Mouse (Mus musculus) myocyte (in vitro differentiated cells): ENCODE data around the gene Serpinc1. TPM values are rescaled to one million over a fixed set of nuclear protein-coding genes. Genes with fewer than 3 reads are reported as not detected.

Experiments
- H3K27me3 ChIP-seq: one replicate; pipeline ENCODE4 v1.6.1; 2011; ENCODE audit not compliant: control insufficient read depth, insufficient read depth, insufficient read length
- H3K36me3 ChIP-seq: one replicate; pipeline ENCODE4 v1.6.1; 2011; ENCODE audit not compliant: control insufficient read depth, insufficient read depth
- H3K4me2 ChIP-seq: one replicate; pipeline ENCODE4 v1.6.1; 2011; ENCODE audit warnings: low read depth, control low read depth
- H3K4me3 ChIP-seq: one replicate; pipeline ENCODE4 v1.5.1; 2011; ENCODE audit warnings: mild to moderate bottlenecking, control low read depth, moderate library complexity
- H3K79me2 ChIP-seq: one replicate; pipeline ENCODE4 v1.6.1; 2011; ENCODE audit not compliant: control insufficient read depth, insufficient read depth
- H3ac ChIP-seq: one replicate; pipeline ENCODE4 v1.6.1; 2011; ENCODE audit not compliant: control insufficient read depth, insufficient read length
- CEBPB ChIP-seq: IDR thresholded peaks from 2 replicates; pipeline ENCODE4 v1.6.1; 2011; ENCODE audit warnings: mild to moderate bottlenecking, moderate library complexity; ENCODE audit not compliant: poor library complexity, insufficient read depth, severe bottlenecking
- E2F4 ChIP-seq: IDR thresholded peaks from one replicate; pipeline ENCODE4 v1.6.1; 2011; ENCODE audit warnings: mild to moderate bottlenecking, control low read depth, moderate library complexity; ENCODE audit not compliant: insufficient read depth
- MAX ChIP-seq: IDR thresholded peaks from one replicate; pipeline ENCODE4 v1.6.1; 2011; ENCODE audit warnings: low read depth, mild to moderate bottlenecking, control low read depth
- MYOD1 ChIP-seq, 3 experiments: IDR thresholded peaks; one replicate each; pipeline ENCODE4 v1.6.1; 2011; ENCODE audit warnings: control low read depth in 2 of 3, low read depth in 2 of 3, mild to moderate bottlenecking in 2 of 3, moderate library complexity in 1 of 3; ENCODE audit not compliant: insufficient read length in 2 of 3, control insufficient read depth in 1 of 3
- MYOG ChIP-seq, 3 experiments: IDR thresholded peaks; one replicate each; pipeline ENCODE4 v1.6.1; 2011; ENCODE audit warnings: control low read depth in 2 of 3, low read depth in 2 of 3, mild to moderate bottlenecking in 2 of 3; ENCODE audit not compliant: insufficient read length in 2 of 3, control insufficient read depth in 1 of 3, insufficient read depth in 1 of 3
- POLR2A ChIP-seq: IDR thresholded peaks from one replicate; pipeline ENCODE4 v1.6.1; 2011; ENCODE audit warnings: low read depth, mild to moderate bottlenecking, control low read depth, moderate library complexity; ENCODE audit not compliant: insufficient read length
- POLR2AphosphoS2 ChIP-seq: IDR thresholded peaks from one replicate; pipeline ENCODE4 v1.6.1; 2011; ENCODE audit warnings: low read depth, control low read depth; ENCODE audit not compliant: insufficient read length
- REST ChIP-seq: IDR thresholded peaks from one replicate; pipeline ENCODE4 v1.6.1; 2011; ENCODE audit warnings: mild to moderate bottlenecking, control low read depth, moderate library complexity; ENCODE audit not compliant: insufficient read depth, insufficient read length
- SRF ChIP-seq: IDR thresholded peaks from one replicate; pipeline ENCODE4 v1.6.1; 2011; ENCODE audit warnings: low read depth; ENCODE audit not compliant: control insufficient read depth, insufficient read length
- TCF12 ChIP-seq: IDR thresholded peaks from one replicate; pipeline ENCODE4 v1.6.1; 2011; ENCODE audit warnings: mild to moderate bottlenecking, control low read depth; ENCODE audit not compliant: poor library complexity, insufficient read depth, severe bottlenecking
- TCF3 ChIP-seq: IDR thresholded peaks from one replicate; pipeline ENCODE4 v1.6.1; 2011; ENCODE audit warnings: low read depth, control low read depth; ENCODE audit not compliant: insufficient read length
- USF1 ChIP-seq: IDR thresholded peaks from one replicate; pipeline ENCODE4 v1.6.1; 2011; ENCODE audit warnings: low read depth, mild to moderate bottlenecking, control low read depth, moderate library complexity
- polyA plus RNA-seq: library from polyadenylated mRNA; unstranded; fragments of >200 nt; fragmentation: generic; extraction: Trizol; gene quantifications from one replicate; pipeline ENCODE4 v1.2.1, GENCODE M21; 2012; ENCODE audit warnings: missing spikeins

Gene Serpinc1
- polyA plus RNA-seq, 1 experiment: 0.26 TPM

GRCm38 (mm10) chr1:160963199-160963598 lies 15.2 kb upstream of the Serpinc1 start:
- H3K4me3 ChIP-seq: no peak overlapping the region
- no peaks in the 10 kb centered on the region for H3K27me3 ChIP-seq
- peaks cover 56% of the 10 kb centered on the region for H3K36me3 ChIP-seq
- H3K79me2 ChIP-seq: no peaks in the 10 kb centered on the region
- no peak overlapping the region for H3K4me2 ChIP-seq
- H3ac ChIP-seq: no peak overlapping the region
- TF ChIP-seq TCF3 (no peak), POLR2AphosphoS2 (no peak), TCF12 (no peak), MYOG (IDR thresholded peaks at IDR 0.05; ENCODE audit: control insufficient read depth in 1 of 3, insufficient read depth in 1 of 3, insufficient read length in 2 of 3, low read depth in 2 of 3) (no peak), MYOD1 (IDR thresholded peaks at IDR 0.05; ENCODE audit: control insufficient read depth in 1 of 3, insufficient read length in 2 of 3, low read depth in 2 of 3) (no peak), E2F4 (no peak), POLR2A (no peak), MAX (no peak), CEBPB (no peak), USF1 (no peak), REST (no peak), SRF (no peak)

GRCm38 (mm10) chr1:160967268-160967667 lies 11.1 kb upstream of the Serpinc1 start:
- H3K4me2 ChIP-seq: no peak overlapping the region
- H3K27me3 ChIP-seq: no peaks in the 10 kb centered on the region
- TF ChIP-seq MYOD1 (IDR thresholded peaks at IDR 0.05; ENCODE audit: control insufficient read depth in 1 of 3, insufficient read length in 2 of 3, low read depth in 2 of 3): no peak
- TF ChIP-seq TCF3: no peak
- TF ChIP-seq CEBPB: no peak
- no peak for TF ChIP-seq MAX
- TF ChIP-seq POLR2A: no peak
- TF ChIP-seq E2F4: no peak
- TF ChIP-seq REST: no peak
- no peak for TF ChIP-seq POLR2AphosphoS2
- no peak for TF ChIP-seq MYOG (IDR thresholded peaks at IDR 0.05; ENCODE audit: control insufficient read depth in 1 of 3, insufficient read depth in 1 of 3, insufficient read length in 2 of 3, low read depth in 2 of 3)
- no peak for TF ChIP-seq TCF12
- TF ChIP-seq USF1: no peak
- no peak for TF ChIP-seq SRF
- no peak overlapping the region for H3K4me3 ChIP-seq
- peaks cover 65% of the 10 kb centered on the region for H3K36me3 ChIP-seq
- H3ac ChIP-seq: no peak overlapping the region
- no peaks in the 10 kb centered on the region for H3K79me2 ChIP-seq

DNA sequence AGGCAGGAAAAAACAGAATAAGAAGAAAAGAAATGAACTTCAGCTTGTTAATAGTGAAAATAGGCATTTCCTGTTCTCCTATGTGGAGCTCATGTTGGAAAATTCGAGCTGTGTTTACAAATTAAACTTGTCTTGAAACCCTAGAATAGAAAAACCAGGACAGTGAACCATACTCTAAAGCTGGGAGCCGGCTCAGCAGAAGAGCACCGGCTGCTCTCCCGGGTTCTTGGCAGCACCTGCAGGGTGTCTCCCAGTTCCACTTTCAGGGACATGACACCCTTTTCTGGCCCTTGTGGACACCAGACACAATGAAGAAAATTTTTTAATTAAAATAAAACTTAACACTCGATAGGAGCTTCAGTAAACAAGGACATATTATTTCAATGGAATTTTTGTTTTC lies 9.7 kb upstream of the Serpinc1 start:
- Histone ChIP-seq H3K79me2 (no peaks in the 10 kb centered on the region), H3ac (no peak overlapping the region), H3K4me2 (no peak overlapping the region), H3K4me3 (no peak overlapping the region), H3K36me3 (peaks cover 60% of the 10 kb centered on the region), H3K27me3 (no peaks in the 10 kb centered on the region)
- no peak for TF ChIP-seq MYOD1 (IDR thresholded peaks at IDR 0.05; ENCODE audit: control insufficient read depth in 1 of 3, insufficient read length in 2 of 3, low read depth in 2 of 3)
- TF ChIP-seq USF1: no peak
- TF ChIP-seq CEBPB: no peak

DNA sequence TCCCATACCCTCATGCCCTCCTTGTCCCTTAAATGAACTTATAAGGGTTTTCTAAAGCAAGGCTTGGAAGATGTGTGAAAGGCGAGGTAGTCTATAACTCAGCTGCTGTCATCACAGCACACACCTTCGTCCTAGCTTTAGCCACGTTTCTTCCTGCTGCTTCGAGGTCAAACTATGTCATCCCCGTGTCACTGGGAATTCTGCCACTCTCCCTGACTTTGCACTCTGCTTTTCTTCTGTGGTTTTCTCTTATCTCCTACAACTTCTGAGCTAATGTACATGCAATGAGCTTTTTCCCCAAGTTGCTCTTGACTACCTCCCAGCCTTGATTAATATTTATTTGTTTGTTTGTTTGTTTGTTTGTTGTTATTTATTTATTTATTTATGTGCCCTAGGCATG lies 1.6 kb downstream of the Serpinc1 start:
- no peak overlapping the region for H3K4me3 ChIP-seq
- H3K4me2 ChIP-seq: no peak overlapping the region
- H3K36me3 ChIP-seq: no peaks in the 10 kb centered on the region
- H3K79me2 ChIP-seq: no peaks in the 10 kb centered on the region
- no peaks in the 10 kb centered on the region for H3K27me3 ChIP-seq
- TF ChIP-seq REST: no peak
- TF ChIP-seq MAX: no peak
- TF ChIP-seq TCF12: no peak
- no peak for TF ChIP-seq TCF3
- no peak for TF ChIP-seq POLR2A
- no peak for TF ChIP-seq E2F4
- TF ChIP-seq MYOG (IDR thresholded peaks at IDR 0.05; ENCODE audit: control insufficient read depth in 1 of 3, insufficient read depth in 1 of 3, insufficient read length in 2 of 3, low read depth in 2 of 3): no peak
- TF ChIP-seq USF1: no peak
- no peak for TF ChIP-seq MYOD1 (IDR thresholded peaks at IDR 0.05; ENCODE audit: control insufficient read depth in 1 of 3, insufficient read length in 2 of 3, low read depth in 2 of 3)
- no peak for TF ChIP-seq CEBPB
- no peak for TF ChIP-seq SRF
- TF ChIP-seq POLR2AphosphoS2: no peak
- no peak overlapping the region for H3ac ChIP-seq

DNA sequence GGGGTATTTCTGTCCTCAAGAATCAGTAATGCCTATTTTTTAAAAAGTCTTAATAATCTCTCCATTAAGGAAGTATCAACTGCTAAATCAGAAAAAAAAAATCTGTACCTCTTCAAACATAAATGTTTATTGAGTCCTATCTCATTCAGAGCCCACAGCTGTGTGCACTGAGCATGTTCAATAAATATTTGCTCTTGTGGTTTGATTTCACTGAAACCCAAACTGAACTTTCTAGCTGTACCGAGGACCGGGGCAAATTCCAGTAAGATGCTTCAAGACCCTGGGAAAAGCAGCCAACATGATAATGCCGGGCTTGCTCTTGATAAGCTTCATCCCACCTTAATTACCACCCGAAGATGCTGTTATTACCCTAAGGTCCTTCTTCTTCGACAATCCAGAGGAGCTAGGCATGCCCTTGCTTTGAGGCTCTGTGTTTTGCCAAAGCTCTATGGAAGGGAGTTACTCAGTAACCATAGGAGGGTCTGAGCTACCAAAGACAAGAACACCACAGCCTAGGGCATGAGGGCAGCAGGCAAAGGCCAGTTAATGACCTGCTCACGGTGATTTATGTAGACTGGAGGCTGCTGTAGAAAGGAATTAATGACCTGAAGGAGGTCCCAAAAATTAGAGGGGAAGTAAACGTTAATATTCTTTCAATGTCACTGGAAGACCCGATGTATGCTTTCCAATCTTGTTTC lies 2.3 kb downstream of the Serpinc1 start:
- Histone ChIP-seq H3ac (no peak overlapping the region), H3K27me3 (no peaks in the 10 kb centered on the region), H3K4me2 (no peak overlapping the region), H3K79me2 (no peaks in the 10 kb centered on the region), H3K4me3 (no peak overlapping the region), H3K36me3 (no peaks in the 10 kb centered on the region)
- TF ChIP-seq MYOG (IDR thresholded peaks at IDR 0.05; ENCODE audit: control insufficient read depth in 1 of 3, insufficient read depth in 1 of 3, insufficient read length in 2 of 3, low read depth in 2 of 3): no peak
- no peak for TF ChIP-seq SRF
- no peak for TF ChIP-seq E2F4
- no peak for TF ChIP-seq MYOD1 (IDR thresholded peaks at IDR 0.05; ENCODE audit: control insufficient read depth in 1 of 3, insufficient read length in 2 of 3, low read depth in 2 of 3)
- no peak for TF ChIP-seq POLR2AphosphoS2
- no peak for TF ChIP-seq TCF12
